Mouse (Mus musculus) hindbrain, postnatal 0 days (tissue): ENCODE measurements around the gene Tirap. TPM values are rescaled to one million over a fixed set of nuclear protein-coding genes. Genes with fewer than 3 reads are reported as not detected.

Experiments used
- ATAC-seq: fragments of 200-750 bp; cut with Nextera tagmentation; 2 replicates; pipeline ENCODE4 v1.8.0; 2017; ENCODE audit warnings: mild to moderate bottlenecking, moderate TSS enrichment, moderate library complexity
- DNase-seq: peaks from one replicate; pipeline ENCODE4 v3.0.0-alpha.2; 2015; ENCODE audit warnings: low spot score
- H3K27ac ChIP-seq: fragments of 300-500 bp; sonication (generic); 2 replicates; pipeline ENCODE4 v1.5.1; 2014; ENCODE audit warnings: mild to moderate bottlenecking
- H3K27me3 ChIP-seq: fragments of 300-500 bp; sonication (generic); 2 replicates; pipeline ENCODE4 v1.6.1; 2014; ENCODE audit warnings: low read length, mixed read lengths; ENCODE audit not compliant: insufficient read depth
- H3K36me3 ChIP-seq: fragments of 300-500 bp; sonication (generic); 2 replicates; pipeline ENCODE4 v1.6.1; 2014; ENCODE audit warnings: low read length, mixed read lengths; ENCODE audit not compliant: insufficient read depth
- H3K4me1 ChIP-seq: fragments of 300-500 bp; sonication (generic); 2 replicates; pipeline ENCODE4 v1.6.1; 2014; ENCODE audit warnings: antibody characterized with exemption, low read length, mixed read lengths; ENCODE audit not compliant: insufficient read depth
- H3K4me2 ChIP-seq: fragments of 300-500 bp; sonication (generic); 2 replicates; pipeline ENCODE4 v1.6.1; 2014; ENCODE audit warnings: low read depth, mild to moderate bottlenecking, low read length, moderate library complexity, mixed read lengths
- H3K4me3 ChIP-seq: fragments of 300-500 bp; sonication (generic); 2 replicates; pipeline ENCODE4 v1.5.1; 2014; ENCODE audit warnings: low read length
- H3K9ac ChIP-seq: fragments of 300-500 bp; sonication (generic); replicated peaks from 2 replicates; pipeline ENCODE4 v1.6.1; 2014; ENCODE audit warnings: mild to moderate bottlenecking, low read length, moderate library complexity, mixed read lengths
- H3K9me3 ChIP-seq: fragments of 300-500 bp; sonication (generic); 2 replicates; pipeline ENCODE4 v1.6.1; 2016; ENCODE audit warnings: low read length, mixed read lengths
- CTCF ChIP-seq: IDR thresholded peaks from 2 replicates; pipeline ENCODE4 v1.5.1; 2016; ENCODE audit warnings: antibody characterized with exemption, control low read depth, low read depth
- WGBS: fragments of 180-500 bp; shearing (Covaris S2); extraction: QIAGEN DNeasy Blood & Tissue Kit; methylation state at CpG from one replicate; pipeline ENCODE4 v1.1.7; 2014; 5-methylcytosine and 5-hydroxymethylcytosine counted together
- polyA plus RNA-seq: library from polyadenylated mRNA; unstranded; fragments of >200 nt; fragmentation: Nextera tagmentation; extraction: Ambion mirVana; gene quantifications from 2 replicates; pipeline ENCODE4 v1.2.1, GENCODE M21; 2015
- total RNA-seq: library from RNA; depleted of rRNA; stranded (reverse); fragments of >200 nt; gene quantifications from 2 replicates; pipeline ENCODE4 v1.2.3, GENCODE M21; 2014; rRNA removed

Tirap gene
- 2.8 and 3.4 TPM in 2 replicates for total RNA-seq
- 3.1 and 3.4 TPM in 2 replicates for polyA plus RNA-seq

GRCm38 (mm10) chr9:35199772-35200471 is at the start of gene Tirap, which contains the start of gene Srpr:
Tirap (minus strand) TSS chr9:35200291.
Srpr (plus strand) TSS chr9:35200175.
- H3K9ac ChIP-seq: peak within 1 kb of the TSS; percentile 67
- no peaks in the 10 kb centered on the region for H3K27me3 ChIP-seq
- TF ChIP-seq CTCF: peak; percentile 74
- DNase-seq: peak; percentile 88
- H3K36me3 ChIP-seq: 0 out of 2 replicates have a peak, but pooled peaks cover 2% of the 10 kb centered on the region
- H3K4me3 ChIP-seq: peak within 1 kb of the TSS; percentile 65
- ATAC-seq: peak; percentile 93
- peak within 1 kb of the TSS; percentile 48; the same call in 1 of the 2 replicates for H3K27ac ChIP-seq
- 1% methylated on average over 39 of the region's 44 CpGs for WGBS
- no peaks in the 10 kb centered on the region for H3K4me1 ChIP-seq
- no peaks in the 10 kb centered on the region for H3K9me3 ChIP-seq
- peak within 1 kb of the TSS; percentile 72 for H3K4me2 ChIP-seq

DNA sequence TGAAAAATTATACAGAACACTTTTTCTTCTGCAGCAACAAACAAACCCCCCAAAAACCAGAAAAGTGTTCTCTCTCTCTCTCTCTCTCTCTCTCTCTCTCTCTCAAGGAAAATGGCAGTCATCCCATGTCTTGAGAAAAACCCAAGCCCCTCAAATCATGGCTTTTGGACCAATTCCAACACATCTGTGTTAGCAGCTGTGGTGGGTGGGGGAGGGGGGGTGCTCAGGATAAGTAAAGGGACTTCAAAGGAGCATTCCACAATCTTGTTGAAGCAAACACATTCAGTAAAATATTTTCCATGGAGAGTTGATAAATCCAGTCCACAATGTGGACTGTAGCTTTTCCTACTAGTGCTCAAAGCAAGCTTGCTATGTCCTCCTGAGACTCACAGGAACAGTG is 49.4 kb upstream of the Tirap start:
- Histone ChIP-seq H3K36me3 (no peaks in the 10 kb centered on the region), H3K4me1 (no peaks in the 10 kb centered on the region), H3K27me3 (no peaks in the 10 kb centered on the region), H3K9me3 (no peaks in the 10 kb centered on the region), H3K27ac (no peak overlapping the region), H3K9ac (no peak overlapping the region), H3K4me2 (no peak overlapping the region), H3K4me3 (no peak overlapping the region)
- TF ChIP-seq CTCF: no peak
- no peak for DNase-seq
- no peak for ATAC-seq

GRCm38 (mm10) chr9:35247405-35247804 is 47.3 kb upstream of the Tirap start:
- Histone ChIP-seq H3K27ac (no peak overlapping the region), H3K36me3 (no peaks in the 10 kb centered on the region), H3K4me2 (no peak overlapping the region), H3K4me1 (no peaks in the 10 kb centered on the region), H3K27me3 (no peaks in the 10 kb centered on the region), H3K9me3 (no peaks in the 10 kb centered on the region), H3K4me3 (no peak overlapping the region), H3K9ac (no peak overlapping the region)
- DNase-seq (no peak), ATAC-seq (no peak)
- WGBS: 88% methylated on average over 2 of the region's 2 CpGs
- no peak for TF ChIP-seq CTCF

- TF ChIP-seq CTCF: peak; percentile 4; the same call in 1 of the 2 replicates
- WGBS: 68% methylated on average over 1 of the region's 1 CpGs
These were observed 39.6 kb upstream of the Tirap start for GRCm38 (mm10) chr9:35239734-35240133.

GRCm38 (mm10) chr9:35238915-35239571 is 39.0 kb upstream of the Tirap start:
- no peaks in the 10 kb centered on the region for H3K9me3 ChIP-seq
- no peak overlapping the region for H3K4me2 ChIP-seq
- peaks cover 8% of the 10 kb centered on the region; the same call in 1 of the 2 replicates for H3K36me3 ChIP-seq
- no peak for ATAC-seq
- H3K9ac ChIP-seq: no peak overlapping the region
- H3K4me3 ChIP-seq: no peak overlapping the region
- H3K27ac ChIP-seq: 0 out of 2 replicates have a peak overlapping the region, but pooled peaks have one; percentile 15
- TF ChIP-seq CTCF: no peak
- WGBS: 84% methylated on average over 6 of the region's 6 CpGs
- H3K27me3 ChIP-seq: no peaks in the 10 kb centered on the region
- H3K4me1 ChIP-seq: no peaks in the 10 kb centered on the region
- no peak for DNase-seq

More at GRCm38 (mm10) chr9:35239734-35240133, 39.6 kb upstream of the Tirap start:
- Histone ChIP-seq H3K4me2 (no peak overlapping the region), H3K4me3 (no peak overlapping the region), H3K27me3 (no peaks in the 10 kb centered on the region), H3K4me1 (no peaks in the 10 kb centered on the region), H3K36me3 (peaks cover 7% of the 10 kb centered on the region; the same call in 1 of the 2 replicates), H3K9ac (no peak overlapping the region), H3K9me3 (no peaks in the 10 kb centered on the region), H3K27ac (0 out of 2 replicates have a peak overlapping the region, but pooled peaks have one; percentile 15)
- ATAC-seq: no peak
- no peak for DNase-seq

DNA sequence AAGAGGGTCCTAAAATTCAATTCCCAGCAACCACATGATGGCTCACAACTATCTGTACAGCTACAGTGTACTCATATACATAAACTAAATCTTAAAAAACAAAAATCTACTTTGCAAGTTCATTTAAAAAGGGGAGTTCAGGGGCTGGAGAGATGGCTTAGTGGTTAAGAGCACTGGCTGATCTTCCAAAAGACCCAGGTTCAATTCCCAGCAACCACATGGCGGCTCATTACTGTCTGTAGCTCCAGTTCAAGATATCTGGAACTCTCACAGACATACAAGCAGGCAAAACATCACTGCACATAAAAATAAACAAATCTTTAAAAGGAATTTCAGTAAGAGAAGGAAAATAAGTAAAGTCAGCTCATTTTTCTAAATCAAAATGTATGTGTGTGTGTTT is 38.3 kb upstream of the Tirap start:
- 97% methylated on average over 1 of the region's 1 CpGs for WGBS

More for the DNA sequence above, 38.3 kb upstream of the Tirap start:
- ATAC-seq: no peak
- Histone ChIP-seq H3K4me2 (no peak overlapping the region), H3K36me3 (peaks cover 12% of the 10 kb centered on the region; the same call in 1 of the 2 replicates), H3K4me1 (no peaks in the 10 kb centered on the region), H3K9ac (no peak overlapping the region), H3K27me3 (no peaks in the 10 kb centered on the region), H3K9me3 (no peaks in the 10 kb centered on the region), H3K27ac (no peak overlapping the region), H3K4me3 (no peak overlapping the region)
- TF ChIP-seq CTCF: no peak
- no peak for DNase-seq
